Mouse (Mus musculus): ENCODE measurements around the gene Apoe. TPM values are rescaled to one million over a fixed set of nuclear protein-coding genes. Genes with fewer than 3 reads are reported as not detected.

The Apoe gene
- polyA plus RNA-seq, 2 experiments: 365 to 413 TPM

GRCm38 (mm10) chr7:19696336-19696873 is 2.6 kb downstream of the Apoe start:
- H3K9me3 ChIP-seq (ENCODE audit: control insufficient read depth, low read length): no peaks in the 10 kb centered on the region; the same call in 1 of the 2 replicates
- no peak for ATAC-seq (ENCODE audit: low FRiP score, low read depth)
- 93% methylated on average over 34 of the region's 34 CpGs for WGBS
- H3K36me3 ChIP-seq (ENCODE audit: control insufficient read depth, insufficient read depth, low read length): peaks cover 3% of the 10 kb centered on the region; the same call in 1 of the 2 replicates
- no peak overlapping the region for H3K4me3 ChIP-seq (replicated peaks; ENCODE audit: low read length)
- no peak overlapping the region for H3K4me2 ChIP-seq (replicated peaks; ENCODE audit: low read depth, low read length, severe bottlenecking)
- no peak overlapping the region for H3K9ac ChIP-seq (ENCODE audit: low read depth, low read length, severe bottlenecking)
- TF ChIP-seq POLR2A (IDR thresholded peaks at IDR 0.05; ENCODE audit: borderline replicate concordance, extremely low read depth, insufficient read depth, insufficient read length): no peak
- no peak overlapping the region for H3K27ac ChIP-seq (replicated peaks; ENCODE audit: low read depth, low read length)
- peaks cover 16% of the 10 kb centered on the region for H3K4me1 ChIP-seq (ENCODE audit: control insufficient read depth, insufficient read depth, low read length)
- DNase-seq (ENCODE audit: low spot score): no peak
- no peaks in the 10 kb centered on the region for H3K27me3 ChIP-seq (ENCODE audit: control insufficient read depth, insufficient read depth, low read length)

- Histone ChIP-seq H3K27ac (replicated peaks; ENCODE audit: low read depth, low read length) (no peak overlapping the region), H3K4me1 (ENCODE audit: control insufficient read depth, insufficient read depth, low read length) (peaks cover 16% of the 10 kb centered on the region), H3K9me3 (ENCODE audit: control insufficient read depth, low read length) (no peaks in the 10 kb centered on the region; the same call in 1 of the 2 replicates), H3K4me2 (replicated peaks; ENCODE audit: low read depth, low read length, severe bottlenecking) (no peak overlapping the region), H3K9ac (ENCODE audit: low read depth, low read length, severe bottlenecking) (no peak overlapping the region), H3K27me3 (ENCODE audit: control insufficient read depth, insufficient read depth, low read length) (no peaks in the 10 kb centered on the region), H3K4me3 (replicated peaks; ENCODE audit: low read length) (no peak overlapping the region), H3K36me3 (ENCODE audit: control insufficient read depth, insufficient read depth, low read length) (peaks cover 3% of the 10 kb centered on the region; the same call in 1 of the 2 replicates)
- no peak for TF ChIP-seq POLR2A (IDR thresholded peaks at IDR 0.05; ENCODE audit: borderline replicate concordance, extremely low read depth, insufficient read depth, insufficient read length)
- no peak for ATAC-seq (ENCODE audit: low FRiP score, low read depth)
- 85% methylated on average over 6 of the region's 6 CpGs for WGBS
- no peak for DNase-seq (ENCODE audit: low spot score)
Observed at GRCm38 (mm10) chr7:19695881-19696280, 3.1 kb downstream of the Apoe start.

- Histone ChIP-seq H3K9me3 (ENCODE audit: control insufficient read depth, low read length) (no peaks in the 10 kb centered on the region; the same call in 1 of the 2 replicates), H3K36me3 (ENCODE audit: control insufficient read depth, insufficient read depth, low read length) (peaks cover 3% of the 10 kb centered on the region; the same call in 1 of the 2 replicates), H3K27ac (replicated peaks; ENCODE audit: low read depth, low read length) (no peak overlapping the region), H3K4me1 (ENCODE audit: control insufficient read depth, insufficient read depth, low read length) (peaks cover 16% of the 10 kb centered on the region), H3K27me3 (ENCODE audit: control insufficient read depth, insufficient read depth, low read length) (no peaks in the 10 kb centered on the region), H3K4me2 (replicated peaks; ENCODE audit: low read depth, low read length, severe bottlenecking) (no peak overlapping the region), H3K4me3 (replicated peaks; ENCODE audit: low read length) (no peak overlapping the region), H3K9ac (ENCODE audit: low read depth, low read length, severe bottlenecking) (no peak overlapping the region)
- no peak for ATAC-seq (ENCODE audit: low FRiP score, low read depth)
- no peak for DNase-seq (ENCODE audit: low spot score)
- TF ChIP-seq POLR2A (IDR thresholded peaks at IDR 0.05; ENCODE audit: borderline replicate concordance, extremely low read depth, insufficient read depth, insufficient read length): no peak
- WGBS: 53% methylated on average over 8 of the region's 8 CpGs
Observed at GRCm38 (mm10) chr7:19695213-19695594, 3.8 kb downstream of the Apoe start.

- DNase-seq (ENCODE audit: low spot score) (no peak), ATAC-seq (ENCODE audit: low FRiP score, low read depth) (no peak)
- no peaks in the 10 kb centered on the region for H3K27me3 ChIP-seq (ENCODE audit: control insufficient read depth, insufficient read depth, low read length)
- H3K9ac ChIP-seq (ENCODE audit: low read depth, low read length, severe bottlenecking): no peak overlapping the region
- no peak overlapping the region for H3K4me2 ChIP-seq (replicated peaks; ENCODE audit: low read depth, low read length, severe bottlenecking)
- WGBS: 87% methylated on average over 10 of the region's 10 CpGs
- H3K9me3 ChIP-seq (ENCODE audit: control insufficient read depth, low read length): no peaks in the 10 kb centered on the region; the same call in 1 of the 2 replicates
- H3K36me3 ChIP-seq (ENCODE audit: control insufficient read depth, insufficient read depth, low read length): peaks cover 3% of the 10 kb centered on the region; the same call in 1 of the 2 replicates
- peaks cover 15% of the 10 kb centered on the region for H3K4me1 ChIP-seq (ENCODE audit: control insufficient read depth, insufficient read depth, low read length)
- no peak for TF ChIP-seq POLR2A (IDR thresholded peaks at IDR 0.05; ENCODE audit: borderline replicate concordance, extremely low read depth, insufficient read depth, insufficient read length)
- H3K27ac ChIP-seq (replicated peaks; ENCODE audit: low read depth, low read length): no peak overlapping the region
- H3K4me3 ChIP-seq (replicated peaks; ENCODE audit: low read length): no peak overlapping the region
Observed at GRCm38 (mm10) chr7:19694336-19695212, 4.4 kb downstream of the Apoe start.

GRCm38 (mm10) chr7:19693421-19693820 is 5.6 kb downstream of the Apoe start:
- H3K9me3 ChIP-seq (ENCODE audit: control insufficient read depth, low read length): no peaks in the 10 kb centered on the region; the same call in 1 of the 2 replicates
- 34% methylated on average over 9 of the region's 10 CpGs for WGBS
- H3K4me1 ChIP-seq (ENCODE audit: control insufficient read depth, insufficient read depth, low read length): peaks cover 4% of the 10 kb centered on the region; the same call in 1 of the 2 replicates
- no peak overlapping the region for H3K4me3 ChIP-seq (replicated peaks; ENCODE audit: low read length)
- TF ChIP-seq POLR2A (IDR thresholded peaks at IDR 0.05; ENCODE audit: borderline replicate concordance, extremely low read depth, insufficient read depth, insufficient read length): no peak
- DNase-seq (ENCODE audit: low spot score): no peak
- H3K27me3 ChIP-seq (ENCODE audit: control insufficient read depth, insufficient read depth, low read length): no peaks in the 10 kb centered on the region
- peak; percentile 29; the same call in 1 of the 2 replicates for ATAC-seq (ENCODE audit: low FRiP score, low read depth)
- H3K4me2 ChIP-seq (replicated peaks; ENCODE audit: low read depth, low read length, severe bottlenecking): no peak overlapping the region
- peaks cover 3% of the 10 kb centered on the region; the same call in 1 of the 2 replicates for H3K36me3 ChIP-seq (ENCODE audit: control insufficient read depth, insufficient read depth, low read length)
- no peak overlapping the region for H3K27ac ChIP-seq (replicated peaks; ENCODE audit: low read depth, low read length)
- H3K9ac ChIP-seq (ENCODE audit: low read depth, low read length, severe bottlenecking): no peak overlapping the region

Measured in limb, embryonic 14.5 days (tissue).